Mouse (Mus musculus) G1E (cell line): ENCODE results near the gene Ebf4.

Experiments used
- CTCF ChIP-seq: IDR thresholded peaks from 2 replicates; pipeline ENCODE4 v1.5.1; 2012; ENCODE audit warnings: low read depth, low read length, inconsistent platforms, mixed read lengths
- GATA1 ChIP-seq: IDR thresholded peaks from 2 replicates; pipeline ENCODE4 v1.6.1; 2012; ENCODE audit warnings: borderline replicate concordance, low read length, inconsistent platforms, mixed read lengths
- GATA2 ChIP-seq: IDR thresholded peaks from 2 replicates; pipeline ENCODE4 v1.6.1; 2012; ENCODE audit warnings: low read depth, low read length, inconsistent platforms, borderline replicate concordance
- POLR2AphosphoS5 ChIP-seq: IDR thresholded peaks from 2 replicates; pipeline ENCODE4 v1.6.1; 2012; ENCODE audit warnings: low read depth, low read length, inconsistent platforms; ENCODE audit not compliant: insufficient replicate concordance
- TAL1 ChIP-seq: conservative IDR thresholded peaks from 2 replicates; pipeline ENCODE4 v1.6.1; 2012; ENCODE audit warnings: low read depth, low read length, inconsistent platforms, mixed read lengths

DNA sequence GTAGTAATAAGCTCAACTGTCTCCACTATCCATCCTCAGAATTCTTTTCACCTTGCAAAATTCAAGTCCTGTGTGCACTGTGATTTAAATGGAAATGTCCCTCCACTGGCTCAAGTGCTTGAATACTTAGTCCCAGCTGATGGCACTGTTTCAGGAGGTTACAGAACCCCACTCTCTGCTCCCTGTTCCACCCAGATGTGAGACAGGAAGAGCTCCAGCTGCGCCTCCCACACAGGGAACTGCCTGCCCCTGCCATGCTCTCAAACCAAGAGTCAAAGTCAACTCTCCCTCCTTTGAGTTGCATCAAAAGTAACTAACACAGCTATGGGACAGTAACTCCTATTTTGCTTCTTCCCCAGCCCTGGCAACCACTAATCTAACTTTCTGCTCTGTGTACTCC lies 91.2 kb downstream of the Ebf4 start:
- TF ChIP-seq CTCF (no peak), GATA1 (no peak), GATA2 (no peak), TAL1 (no peak), POLR2AphosphoS5 (no peak)
